10 mouse cellular contexts compared by ENCODE assay signal in genomic region chr7:98082376-98082775, GRCm38 (mm10). TPM values are rescaled to one million over a fixed set of nuclear protein-coding genes. Genes with fewer than 3 reads are reported as not detected.
A peak's percentile ranks its signal among the peaks of the same experiment; 100 is the strongest.
DNase-seq lines count a peak whose midpoint lies in the region; ATAC-seq and TF ChIP-seq lines count a peak whose summit lies in the region.
"Had no signal": no experiment of that assay in that cellular context is flagged by ENCODE, and none has a peak within 500 bp of the region (broad histone marks: within the 10 kb centered on the region; RNA-seq: fewer than 3 reads in every experiment).

No protein-coding gene starts in this region.

- H3K27me3 ChIP-seq in kidney, embryonic 15.5 days, result no peaks in the 10 kb centered on the region
- no peaks in the 10 kb centered on the region for H3K27me3 ChIP-seq in limb, embryonic 11.5 days (ENCODE audit: control insufficient read depth, insufficient read depth, low read length)

- no peaks in the 10 kb centered on the region for H3K9me3 ChIP-seq in kidney, embryonic 15.5 days (replicated peaks)
- H3K9me3 ChIP-seq in limb, embryonic 11.5 days (ENCODE audit: control insufficient read depth, low read length), result no peaks in the 10 kb centered on the region

- H3K27ac ChIP-seq in kidney, embryonic 15.5 days, result no peak overlapping the region
- peak overlapping the region; percentile 53 for H3K27ac ChIP-seq in bone marrow macrophage, adult 2 months (ENCODE audit: insufficient read depth, low read depth, low read length)
- no peak overlapping the region for H3K27ac ChIP-seq in limb, embryonic 11.5 days (replicated peaks; ENCODE audit: low read depth, low read length)

- no peak for TF ChIP-seq CTCF in bone marrow macrophage, adult 2 months (IDR thresholded peaks at IDR 0.05; ENCODE audit: low read depth, low read length)

- DNase-seq in kidney, postnatal 4 days, result peak; percentile 40 to 50
- peak; percentile 54 for DNase-seq in embryo, embryonic 11 days
- DNase-seq in limb, embryonic 11.5 days (ENCODE audit: low spot score), result no peak
- DNase-seq in T-cell, adult 2 months (ENCODE audit: low spot score), result no peak
- DNase-seq: left cerebral cortex, postnatal 4 days; right cerebral cortex, postnatal 14 days; thymus, postnatal 14 days had no signal

- peaks cover 24% of the 10 kb centered on the region for H3K4me1 ChIP-seq in kidney, embryonic 15.5 days
- peaks cover 26% of the 10 kb centered on the region for H3K4me1 ChIP-seq in bone marrow macrophage, adult 2 months (ENCODE audit: control insufficient read depth, insufficient read depth, low read length)
- peaks cover 7% of the 10 kb centered on the region; the same call in 1 of the 2 replicates for H3K4me1 ChIP-seq in limb, embryonic 11.5 days (ENCODE audit: control insufficient read depth, insufficient read depth, low read length)

- 14% methylated on average over 5 of the region's 5 CpGs for WGBS in kidney, embryonic 15.5 days
- WGBS in limb, embryonic 11.5 days, result 20% methylated on average over 5 of the region's 5 CpGs

- no peak overlapping the region for H3K4me3 ChIP-seq in kidney, embryonic 15.5 days (replicated peaks)
- peak overlapping the region; percentile 33; the same call in 1 of the 2 replicates for H3K4me3 ChIP-seq in bone marrow macrophage, adult 2 months (ENCODE audit: insufficient read depth, low read length)
- H3K4me3 ChIP-seq in limb, embryonic 11.5 days (ENCODE audit: low read depth, low read length), result no peak overlapping the region

- H3K36me3 ChIP-seq in kidney, embryonic 15.5 days, result peaks cover 2% of the 10 kb centered on the region; the same call in 1 of the 2 replicates
- no peaks in the 10 kb centered on the region; the same call in 1 of the 2 replicates for H3K36me3 ChIP-seq in limb, embryonic 11.5 days (ENCODE audit: control insufficient read depth, insufficient read depth, low read length)

- no peak overlapping the region for H3K9ac ChIP-seq in kidney, embryonic 15.5 days
- H3K9ac ChIP-seq in limb, embryonic 11.5 days (ENCODE audit: low read length), result peak overlapping the region; percentile 5; the same call in 1 of the 2 replicates

- no peak for ATAC-seq in kidney, embryonic 15.5 days (replicated peaks; ENCODE audit: low FRiP score)
- no peak for ATAC-seq in limb, embryonic 11.5 days (ENCODE audit: insufficient number of reproducible peaks, low FRiP score, low TSS enrichment, low read depth)
- no peak for ATAC-seq in cerebellum, adult (ENCODE audit: insufficient number of reproducible peaks, low FRiP score, low TSS enrichment)

- no peak for TF ChIP-seq POLR2A in bone marrow macrophage, adult 2 months (IDR thresholded peaks at IDR 0.05; ENCODE audit: borderline replicate concordance, low read depth, low read length)

- H3K4me2 ChIP-seq in kidney, embryonic 15.5 days, result no peak overlapping the region
- H3K4me2 ChIP-seq in limb, embryonic 11.5 days (ENCODE audit: low read depth, severe bottlenecking), result no peak overlapping the region

RNA-seq across cellular contexts. Expression of gene Myo7a, which starts 36.9 kb away (rescaled TPM):
- 14.4 and 15.4 TPM in 2 replicates for polyA plus RNA-seq in kidney, embryonic 15.5 days (2015; fragmentation: Nextera tagmentation; extraction: Ambion mirVana)
- polyA plus RNA-seq in bone marrow macrophage, adult 2 months (2012; ENCODE audit: insufficient read depth, insufficient read length, missing spikeins), result 19.9 and 26.4 TPM in 2 replicates
- 14.0 and 15.7 TPM in 2 replicates for polyA plus RNA-seq in limb, embryonic 11.5 days (2014; fragmentation: Nextera tagmentation; extraction: Ambion mirVana)

Comparison
In these comparisons a context has a peak if more than half of its experiments do, and no peak if none do; other contexts are left out.
1. DNase-seq: peak in kidney, postnatal 4 days (2 of 2) and embryo, embryonic 11 days (single experiment); none in limb, embryonic 11.5 days (single experiment) and T-cell, adult 2 months (single experiment).